Mouse (Mus musculus) heart, embryonic 13.5 days (tissue): ENCODE data around the gene Ankrd34a. TPM values are rescaled to one million over a fixed set of nuclear protein-coding genes. Genes with fewer than 3 reads are reported as not detected.

Experiments used
- ATAC-seq: fragments of 200-750 bp; cut with Nextera tagmentation; 2 replicates; pipeline ENCODE4 v1.8.0; 2017; ENCODE audit warnings: moderate TSS enrichment; ENCODE audit not compliant: insufficient number of reproducible peaks, low FRiP score, low TSS enrichment; ENCODE audit errors: extremely low read depth
- H3K27ac ChIP-seq: fragments of 300-500 bp; sonication (generic); replicated peaks from 2 replicates; pipeline ENCODE4 v1.5.1; 2015; ENCODE audit warnings: moderate library complexity, mild to moderate bottlenecking, inconsistent platforms
- H3K27me3 ChIP-seq: fragments of 300-500 bp; sonication (generic); replicated peaks from 2 replicates; pipeline ENCODE4 v1.6.1; 2015; ENCODE audit warnings: mild to moderate bottlenecking, inconsistent platforms
- H3K36me3 ChIP-seq: fragments of 300-500 bp; sonication (generic); 2 replicates; pipeline ENCODE4 v1.6.1; 2015; ENCODE audit warnings: mild to moderate bottlenecking, inconsistent platforms
- H3K4me1 ChIP-seq: fragments of 300-500 bp; sonication (generic); 2 replicates; pipeline ENCODE4 v1.6.1; 2015; ENCODE audit warnings: inconsistent platforms
- H3K4me2 ChIP-seq: fragments of 300-500 bp; sonication (generic); 2 replicates; pipeline ENCODE4 v1.6.1; 2015; ENCODE audit warnings: inconsistent platforms, mild to moderate bottlenecking, moderate library complexity
- H3K4me3 ChIP-seq: fragments of 300-500 bp; sonication (generic); 2 replicates; pipeline ENCODE4 v1.5.1; 2015; ENCODE audit warnings: moderate library complexity, mild to moderate bottlenecking, inconsistent platforms
- H3K9ac ChIP-seq: fragments of 300-500 bp; sonication (generic); 2 replicates; pipeline ENCODE4 v1.6.1; 2015; ENCODE audit warnings: inconsistent platforms, mild to moderate bottlenecking, moderate library complexity
- H3K9me3 ChIP-seq: fragments of 300-500 bp; sonication (generic); 2 replicates; pipeline ENCODE4 v1.6.1; 2016; ENCODE audit warnings: inconsistent platforms
- WGBS: fragments of 180-500 bp; shearing (Covaris S2); methylation state at CpG from one replicate; pipeline ENCODE4 v1.1.7; 2015; ENCODE audit warnings: mixed read lengths; 5-methylcytosine and 5-hydroxymethylcytosine counted together
- polyA plus RNA-seq: library from polyadenylated mRNA; unstranded; fragments of >200 nt; fragmentation: Nextera tagmentation; extraction: Ambion mirVana; gene quantifications from 2 replicates; pipeline ENCODE4 v1.2.1, GENCODE M21; 2015

Ankrd34a gene
- 6.5 and 8.1 TPM in 2 replicates for polyA plus RNA-seq

GRCm38 (mm10) chr3:96596228-96596707, at the start of gene Ankrd34a:
Gene Ankrd34a, plus strand, starts transcription at chr3:96596636.
- Histone ChIP-seq H3K9me3 (no peaks in the 10 kb centered on the region), H3K27me3 (no peaks in the 10 kb centered on the region), H3K9ac (peak within 1 kb of the TSS; percentile 84), H3K36me3 (no peaks in the 10 kb centered on the region), H3K4me1 (peaks cover 57% of the 10 kb centered on the region), H3K27ac (peak within 1 kb of the TSS; percentile 74), H3K4me3 (peak within 1 kb of the TSS; percentile 63), H3K4me2 (peak within 1 kb of the TSS; percentile 77)
- ATAC-seq = no peak
- under 1% methylated on average over 23 of the region's 23 CpGs for WGBS

GRCm38 (mm10) chr3:96546880-96547279, 49.6 kb upstream of the Ankrd34a start:
- H3K9me3 ChIP-seq = no peaks in the 10 kb centered on the region
- H3K27me3 ChIP-seq = peaks cover 9% of the 10 kb centered on the region; the same call in 1 of the 2 replicates
- no peak for ATAC-seq
- no peak overlapping the region for H3K27ac ChIP-seq
- no peaks in the 10 kb centered on the region for H3K36me3 ChIP-seq
- no peak overlapping the region for H3K4me3 ChIP-seq
- peaks cover 37% of the 10 kb centered on the region for H3K4me1 ChIP-seq
- H3K4me2 ChIP-seq = peak overlapping the region; percentile 27; the same call in 1 of the 2 replicates
- WGBS = 46% methylated on average over 4 of the region's 4 CpGs
- no peak overlapping the region for H3K9ac ChIP-seq

GRCm38 (mm10) chr3:96547389-96547960, 49.0 kb upstream of the Ankrd34a start:
- 10% methylated on average over 14 of the region's 14 CpGs for WGBS
- Histone ChIP-seq H3K4me2 (peak overlapping the region; percentile 58), H3K36me3 (no peaks in the 10 kb centered on the region), H3K4me1 (peaks cover 40% of the 10 kb centered on the region), H3K9me3 (no peaks in the 10 kb centered on the region), H3K27me3 (peaks cover 9% of the 10 kb centered on the region; the same call in 1 of the 2 replicates), H3K9ac (no peak overlapping the region; the same call in 1 of the 2 replicates), H3K27ac (no peak overlapping the region), H3K4me3 (0 out of 2 replicates have a peak overlapping the region, but pooled peaks have one; percentile 15)
- ATAC-seq = no peak

GRCm38 (mm10) chr3:96548824-96549223, 47.6 kb upstream of the Ankrd34a start:
- ATAC-seq = no peak
- H3K27me3 ChIP-seq = no peaks in the 10 kb centered on the region
- no peaks in the 10 kb centered on the region for H3K36me3 ChIP-seq
- H3K4me2 ChIP-seq = no peak overlapping the region
- H3K27ac ChIP-seq = 0 out of 2 replicates have a peak overlapping the region, but pooled peaks have one; percentile 51
- H3K9me3 ChIP-seq = no peaks in the 10 kb centered on the region
- 77% methylated on average over 7 of the region's 7 CpGs for WGBS
- H3K9ac ChIP-seq = no peak overlapping the region
- H3K4me1 ChIP-seq = peaks cover 40% of the 10 kb centered on the region
- no peak overlapping the region for H3K4me3 ChIP-seq

- Histone ChIP-seq H3K4me3 (no peak overlapping the region), H3K27me3 (no peaks in the 10 kb centered on the region), H3K9ac (peak overlapping the region; percentile 17; the same call in 1 of the 2 replicates), H3K36me3 (no peaks in the 10 kb centered on the region), H3K27ac (peak overlapping the region; percentile 51), H3K4me1 (peaks cover 44% of the 10 kb centered on the region), H3K9me3 (no peaks in the 10 kb centered on the region), H3K4me2 (peak overlapping the region; percentile 4; the same call in 1 of the 2 replicates)
- no peak for ATAC-seq
- WGBS = 60% methylated on average over 5 of the region's 5 CpGs
These were observed 47.1 kb upstream of the Ankrd34a start for GRCm38 (mm10) chr3:96549346-96549745.

- Histone ChIP-seq H3K4me2 (peak overlapping the region; percentile 12; the same call in 1 of the 2 replicates), H3K9me3 (no peaks in the 10 kb centered on the region), H3K27me3 (no peaks in the 10 kb centered on the region), H3K27ac (0 out of 2 replicates have a peak overlapping the region, but pooled peaks have one; percentile 37), H3K4me3 (no peak overlapping the region), H3K36me3 (no peaks in the 10 kb centered on the region), H3K4me1 (peaks cover 62% of the 10 kb centered on the region), H3K9ac (peak overlapping the region; percentile 69)
- no peak for ATAC-seq
- 15% methylated on average over 8 of the region's 8 CpGs for WGBS
These were observed 45.2 kb upstream of the Ankrd34a start for GRCm38 (mm10) chr3:96551203-96551602.

- H3K9me3 ChIP-seq = no peaks in the 10 kb centered on the region
- no peaks in the 10 kb centered on the region for H3K36me3 ChIP-seq
- peak overlapping the region; percentile 69; the same call in 1 of the 2 replicates for H3K9ac ChIP-seq
- peaks cover 64% of the 10 kb centered on the region for H3K4me1 ChIP-seq
- no peaks in the 10 kb centered on the region for H3K27me3 ChIP-seq
- ATAC-seq = no peak
- WGBS = 62% methylated on average over 7 of the region's 7 CpGs
- H3K4me2 ChIP-seq = no peak overlapping the region
- H3K4me3 ChIP-seq = no peak overlapping the region
- 0 out of 2 replicates have a peak overlapping the region, but pooled peaks have one; percentile 37 for H3K27ac ChIP-seq
These were observed 44.5 kb upstream of the Ankrd34a start for GRCm38 (mm10) chr3:96551890-96552289.

GRCm38 (mm10) chr3:96553601-96554000, 42.8 kb upstream of the Ankrd34a start:
- no peak overlapping the region for H3K9ac ChIP-seq
- H3K4me1 ChIP-seq = peaks cover 59% of the 10 kb centered on the region
- H3K4me2 ChIP-seq = no peak overlapping the region
- ATAC-seq = no peak
- no peaks in the 10 kb centered on the region for H3K36me3 ChIP-seq
- H3K4me3 ChIP-seq = no peak overlapping the region
- WGBS = 67% methylated on average over 6 of the region's 6 CpGs
- H3K27me3 ChIP-seq = no peaks in the 10 kb centered on the region
- no peaks in the 10 kb centered on the region for H3K9me3 ChIP-seq
- H3K27ac ChIP-seq = no peak overlapping the region

- ATAC-seq = no peak
- Histone ChIP-seq H3K27me3 (no peaks in the 10 kb centered on the region), H3K9ac (no peak overlapping the region), H3K4me3 (no peak overlapping the region), H3K36me3 (peaks cover 6% of the 10 kb centered on the region), H3K9me3 (no peaks in the 10 kb centered on the region), H3K4me1 (peaks cover 53% of the 10 kb centered on the region), H3K4me2 (no peak overlapping the region), H3K27ac (peak overlapping the region; percentile 99)
- 84% methylated on average over 6 of the region's 6 CpGs for WGBS
These were observed 42.2 kb upstream of the Ankrd34a start for GRCm38 (mm10) chr3:96554251-96554650.

- Histone ChIP-seq H3K9ac (peak overlapping the region; percentile 75), H3K36me3 (peaks cover 15% of the 10 kb centered on the region), H3K4me1 (peaks cover 51% of the 10 kb centered on the region), H3K27me3 (no peaks in the 10 kb centered on the region), H3K9me3 (no peaks in the 10 kb centered on the region), H3K4me2 (peak overlapping the region; percentile 93), H3K27ac (peak overlapping the region; percentile 99), H3K4me3 (no peak overlapping the region)
- ATAC-seq = no peak
- WGBS = 23% methylated on average over 12 of the region's 12 CpGs
These were observed 41.3 kb upstream of the Ankrd34a start for GRCm38 (mm10) chr3:96555041-96555596.

GRCm38 (mm10) chr3:96555999-96556614, 40.3 kb upstream of the Ankrd34a start:
- no peak for ATAC-seq
- peaks cover 52% of the 10 kb centered on the region for H3K4me1 ChIP-seq
- no peaks in the 10 kb centered on the region for H3K27me3 ChIP-seq
- H3K36me3 ChIP-seq = peaks cover 24% of the 10 kb centered on the region
- H3K4me3 ChIP-seq = peak overlapping the region; percentile 96
- peak overlapping the region; percentile 86 for H3K9ac ChIP-seq
- WGBS = 69% methylated on average over 15 of the region's 15 CpGs
- H3K9me3 ChIP-seq = no peaks in the 10 kb centered on the region
- peak overlapping the region; percentile 93 for H3K4me2 ChIP-seq
- peak overlapping the region; percentile 99 for H3K27ac ChIP-seq
